Mouse (Mus musculus) spleen, postnatal 14 days (tissue): ENCODE measurements around the gene Ppp1r11.

ENCODE experiments used
- DNase-seq, 2 experiments: peaks; one replicate each; pipeline ENCODE4 v3.0.0; 2021 to 2022; ENCODE audit warnings: low spot score in 2 of 2

Gene Ppp1r11

DNA sequence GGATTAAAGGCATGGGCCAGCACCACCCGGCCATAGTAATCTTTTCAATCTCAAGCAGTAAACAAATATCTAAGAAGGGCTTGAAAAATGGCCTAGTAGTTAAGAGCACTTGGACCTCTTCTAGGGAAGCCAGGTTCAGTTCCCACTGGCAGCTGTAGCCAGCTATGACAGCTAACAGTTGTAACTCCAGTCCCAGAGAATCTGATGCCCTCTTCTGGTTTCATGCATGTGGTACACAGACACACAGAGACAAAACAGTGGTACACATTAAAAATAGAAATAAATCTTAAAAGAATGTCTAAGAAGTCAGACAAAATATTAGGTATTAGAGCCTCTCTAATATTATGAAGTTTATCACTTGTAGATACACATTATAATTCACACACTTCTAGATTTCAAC lies 9.6 kb upstream of the Ppp1r11 start:
- DNase-seq, result no peak

DNA sequence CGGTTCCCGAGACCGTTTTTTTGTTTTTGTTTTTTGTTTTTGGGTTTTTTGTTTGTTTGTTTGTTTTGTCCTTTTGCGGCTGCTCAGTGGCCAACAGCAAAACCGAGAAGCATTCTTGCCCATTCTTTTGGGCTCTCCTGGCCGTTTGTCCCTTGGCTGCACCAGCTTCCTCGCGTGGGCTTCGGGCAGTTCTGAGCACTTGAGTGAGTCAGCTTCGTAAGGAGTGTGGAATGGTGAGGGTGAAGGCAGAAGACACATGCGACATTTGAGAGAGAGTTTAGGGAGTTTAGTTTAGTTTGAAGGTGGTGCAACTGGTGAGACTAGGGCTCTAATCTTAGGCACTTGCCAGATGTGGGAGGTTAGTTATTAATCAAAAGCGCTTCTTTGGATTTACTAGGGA lies 7.3 kb upstream of the Ppp1r11 start:
- no peak for DNase-seq

DNA sequence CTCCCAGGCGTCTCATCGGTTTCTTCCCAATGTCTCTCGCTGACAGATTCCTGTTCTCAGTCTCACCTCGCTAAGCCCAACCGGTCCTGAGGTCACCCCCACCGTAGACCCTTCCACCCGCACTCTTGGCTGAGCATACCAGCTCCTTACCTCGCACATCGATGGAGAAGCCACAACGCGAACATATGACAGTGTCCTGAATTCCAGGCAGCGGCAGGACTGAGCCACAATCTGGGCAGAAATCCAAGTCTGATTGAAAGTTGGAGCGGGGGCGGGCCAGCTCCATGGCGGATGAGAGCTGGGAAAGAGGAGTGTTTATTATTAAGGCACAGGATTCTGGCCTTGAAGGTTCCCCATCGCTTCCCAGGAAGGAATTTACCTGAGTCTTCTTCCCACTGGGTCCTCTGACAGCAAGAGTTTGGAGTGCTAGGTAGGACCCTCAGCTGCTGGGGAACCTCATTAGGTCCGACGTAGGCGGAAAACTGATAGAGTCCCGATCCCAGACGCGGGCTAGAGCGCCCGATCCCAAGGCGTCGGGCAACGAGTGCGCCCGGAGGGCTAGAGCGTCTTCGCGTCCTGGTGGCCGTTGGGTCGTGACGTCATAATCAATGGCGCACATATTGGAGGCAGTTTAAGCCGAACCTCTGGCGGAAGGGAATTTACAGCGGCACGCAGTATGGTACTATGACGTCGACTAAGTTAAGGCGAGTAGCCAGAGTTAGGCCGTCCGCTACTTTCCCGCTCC lies 6.6 kb upstream of the Ppp1r11 start, which contains the start of the genes Znrd1 and Znrd1as:
Znrd1 (minus strand) TSS at position 561 of the 745 bp plus-strand sequence.
Znrd1as (plus strand) TSS at position 594 of the 745 bp plus-strand sequence.
- DNase-seq, result peak; percentile 72 to 83

DNA sequence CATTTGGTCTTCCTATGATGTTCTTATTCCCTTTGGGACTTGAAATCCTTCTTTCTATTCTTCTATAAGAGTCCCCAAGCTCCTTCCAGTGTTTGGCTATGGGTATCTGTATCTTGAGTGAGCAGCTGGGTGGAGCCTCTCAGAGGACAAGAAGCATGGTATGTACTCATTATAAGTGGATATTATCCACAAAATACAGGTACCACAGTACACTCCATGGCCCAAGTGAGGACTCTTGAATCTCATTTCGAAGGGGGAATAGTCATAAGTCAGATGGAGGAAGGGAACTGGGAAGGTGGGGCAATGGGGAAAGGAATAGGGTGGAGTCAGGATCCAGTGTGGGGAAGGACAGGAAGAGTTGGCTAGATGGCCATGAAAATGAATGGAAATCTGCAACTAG lies 1.5 kb upstream of the Ppp1r11 start:
- no peak for DNase-seq

DNA sequence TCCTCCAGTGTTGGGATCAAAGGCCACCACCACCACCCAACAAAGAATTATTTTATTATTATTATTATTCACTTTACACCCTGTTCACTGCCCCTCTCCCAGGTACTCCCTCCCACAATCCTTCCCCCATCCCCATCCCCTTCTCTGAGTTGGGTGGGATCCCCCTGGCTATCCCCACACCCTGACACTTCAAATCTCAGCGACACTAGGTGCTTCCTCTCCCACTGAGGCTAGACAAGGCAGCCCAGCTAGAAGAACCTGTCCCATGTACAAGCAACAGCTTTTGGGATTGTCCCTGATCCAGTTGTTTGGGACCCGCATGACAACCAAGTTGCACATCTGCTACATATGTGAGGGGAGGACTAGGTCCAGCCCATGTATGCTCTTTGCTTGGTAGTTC lies 1.1 kb upstream of the Ppp1r11 start:
- no peak for DNase-seq

DNA sequence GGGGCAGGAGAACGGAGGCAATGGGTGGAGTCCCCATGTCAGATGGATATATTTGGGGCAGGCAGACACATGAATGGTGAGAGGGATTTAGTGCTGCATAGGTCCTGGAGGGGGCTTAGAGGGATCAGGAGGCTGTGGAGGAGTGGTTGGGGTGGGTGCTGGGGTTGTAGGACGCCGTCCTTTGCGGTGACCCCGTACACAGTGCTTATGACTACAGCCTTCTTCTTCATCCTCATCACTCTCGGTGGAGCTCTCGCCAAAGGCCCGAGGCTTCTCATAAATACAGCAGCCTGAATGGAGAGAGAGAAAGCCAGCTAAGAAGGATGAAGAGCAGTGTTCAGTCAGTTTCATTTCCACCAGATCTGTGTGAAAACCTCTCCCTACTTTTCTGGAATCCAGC lies 2.3 kb downstream of the Ppp1r11 start:
- DNase-seq, result no peak

DNA sequence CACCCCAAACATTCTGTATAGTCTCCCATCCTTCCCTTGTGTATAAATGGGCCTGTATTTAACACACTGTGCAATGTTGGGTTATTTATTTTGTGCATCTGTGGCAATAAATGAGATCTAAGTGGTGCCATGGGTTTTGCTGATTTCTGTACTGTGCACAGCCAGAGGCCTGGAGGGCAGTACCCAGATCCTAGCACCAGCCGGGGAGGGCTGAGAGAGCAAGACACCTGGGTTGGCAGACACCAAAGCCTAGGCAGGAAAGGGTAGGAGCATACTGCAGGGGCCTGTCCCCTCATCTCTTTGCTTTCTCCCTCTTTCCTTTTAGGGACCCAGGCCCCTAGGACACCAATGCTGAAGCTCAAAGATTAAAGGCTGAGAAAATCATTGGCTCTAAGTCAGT lies 3.3 kb downstream of the Ppp1r11 start:
- DNase-seq, result no peak

DNA sequence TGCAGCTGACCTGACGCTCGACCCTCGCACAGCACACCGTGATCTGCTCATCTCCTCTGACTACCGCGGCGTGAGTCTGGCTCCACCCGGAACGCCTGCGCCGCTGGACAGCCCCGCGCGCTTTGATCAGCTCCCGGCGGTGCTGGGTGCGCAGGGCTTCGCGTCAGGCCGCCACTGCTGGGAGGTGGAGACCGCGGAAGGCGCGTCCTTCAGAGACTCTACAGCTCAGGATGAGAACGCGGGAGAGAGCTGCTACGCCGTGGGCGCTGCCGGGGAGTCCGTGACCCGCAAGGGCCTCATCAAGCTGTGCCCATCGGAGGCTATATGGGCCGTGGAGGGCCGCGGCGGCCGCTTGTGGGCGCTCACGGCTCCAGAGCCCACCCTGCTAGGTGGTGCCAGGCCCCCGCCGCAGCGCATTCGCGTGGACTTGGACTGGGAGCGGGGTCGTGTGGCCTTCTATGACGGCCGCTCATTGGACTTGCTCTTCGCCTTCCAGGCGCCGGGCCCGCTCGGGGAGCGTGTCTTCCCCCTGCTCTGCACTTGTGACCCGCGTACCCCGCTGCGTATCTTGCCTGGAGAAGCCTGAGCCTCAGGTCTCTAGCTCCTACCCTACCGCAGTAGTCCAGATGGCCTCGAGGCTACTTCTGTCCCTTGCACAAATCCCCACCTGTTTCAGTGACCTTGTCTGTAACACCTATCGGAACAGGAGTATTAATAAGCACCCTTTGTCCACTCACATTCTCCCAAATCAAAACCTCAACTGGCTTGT lies 4.3 kb downstream of the Ppp1r11 start:
- no peak for DNase-seq

DNA sequence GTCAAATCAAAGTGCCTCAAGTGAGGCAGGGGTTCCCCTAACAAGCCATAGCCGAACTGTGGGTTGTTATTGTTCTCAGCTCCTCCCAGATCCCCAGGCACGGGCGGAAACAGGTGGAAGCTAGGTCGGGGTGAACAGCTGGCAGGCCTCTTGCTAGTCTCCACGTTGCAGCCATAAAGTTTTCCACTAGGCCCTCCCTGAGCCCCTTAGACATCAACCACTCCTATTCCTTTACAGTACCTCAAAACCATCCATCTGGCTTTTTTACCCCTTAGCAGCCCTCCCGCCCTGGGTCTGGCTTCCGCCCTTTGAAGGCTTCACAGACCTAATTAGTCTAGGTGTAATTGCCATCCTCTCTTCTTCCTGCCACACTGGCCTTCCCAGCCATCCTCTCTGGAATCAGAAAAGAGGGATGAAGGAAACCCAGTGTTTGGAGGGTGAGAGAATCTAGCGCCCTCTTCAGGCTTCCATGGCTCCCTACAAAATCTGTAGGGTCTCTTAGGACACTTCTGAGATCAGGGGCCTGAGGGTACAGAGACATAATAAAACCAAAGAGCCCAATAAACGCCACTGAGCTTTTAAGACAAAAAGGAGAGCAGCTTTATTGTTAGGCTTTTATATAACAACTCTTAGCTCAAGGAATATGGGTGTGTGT lies 7.3 kb downstream of the Ppp1r11 start:
- DNase-seq, result no peak

DNA sequence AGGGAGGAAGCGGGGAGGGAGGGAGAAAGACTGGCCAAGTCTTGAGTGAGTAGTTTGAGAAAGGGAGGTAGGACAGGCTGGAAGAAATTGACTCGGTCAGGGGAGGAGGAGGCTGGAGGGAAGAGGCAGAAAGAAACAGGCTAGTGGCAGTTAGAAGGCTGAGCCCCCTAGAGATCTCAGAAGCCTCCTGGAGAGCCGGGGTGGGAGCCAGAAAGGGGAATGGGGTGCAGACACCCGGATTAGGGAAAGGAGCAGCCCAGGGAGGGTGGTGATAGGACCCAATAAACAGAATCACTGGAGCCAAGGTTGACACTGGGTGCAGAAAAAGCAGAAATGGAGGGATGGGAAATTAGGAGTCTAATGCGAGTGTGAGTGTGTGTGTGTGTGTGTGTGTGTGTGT lies 7.8 kb downstream of the Ppp1r11 start:
- no peak for DNase-seq

DNA sequence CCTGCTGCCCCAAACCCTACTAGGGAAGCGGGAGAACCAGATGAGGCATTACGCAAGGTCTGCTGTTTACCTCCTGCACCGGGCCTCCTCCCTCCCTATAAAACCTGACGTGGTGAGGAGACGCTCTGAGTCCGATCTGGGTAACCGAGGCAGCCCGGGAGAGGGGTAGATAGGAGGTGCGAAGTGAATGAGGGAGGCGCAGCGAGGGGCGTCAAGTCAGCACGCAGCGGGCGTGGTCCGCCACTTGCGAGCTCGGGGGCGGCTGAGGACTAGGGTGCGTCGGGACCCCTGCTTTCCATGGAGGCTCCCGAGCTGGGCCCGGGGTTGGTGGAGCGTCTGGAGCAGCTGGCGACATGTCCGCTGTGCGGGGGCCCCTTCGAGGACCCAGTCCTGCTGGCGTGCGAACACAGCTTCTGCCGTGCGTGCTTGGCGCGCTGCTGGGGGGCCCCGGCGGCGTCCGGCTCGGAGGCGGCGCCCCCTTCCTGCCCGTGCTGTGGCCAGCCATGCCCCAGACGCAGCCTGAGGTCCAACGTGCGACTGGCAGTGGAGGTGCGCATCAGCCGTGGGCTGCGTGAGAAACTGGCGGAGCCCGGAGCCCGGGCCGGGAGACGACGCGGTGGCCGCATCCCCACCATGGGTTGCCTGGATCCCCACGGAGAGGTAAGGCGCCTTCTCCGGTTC lies 8.6 kb downstream of the Ppp1r11 start, which contains the start of gene Rnf39:
Rnf39 (plus strand) TSS at position 128 of the 681 bp plus-strand sequence.
- DNase-seq, result no peak

DNA sequence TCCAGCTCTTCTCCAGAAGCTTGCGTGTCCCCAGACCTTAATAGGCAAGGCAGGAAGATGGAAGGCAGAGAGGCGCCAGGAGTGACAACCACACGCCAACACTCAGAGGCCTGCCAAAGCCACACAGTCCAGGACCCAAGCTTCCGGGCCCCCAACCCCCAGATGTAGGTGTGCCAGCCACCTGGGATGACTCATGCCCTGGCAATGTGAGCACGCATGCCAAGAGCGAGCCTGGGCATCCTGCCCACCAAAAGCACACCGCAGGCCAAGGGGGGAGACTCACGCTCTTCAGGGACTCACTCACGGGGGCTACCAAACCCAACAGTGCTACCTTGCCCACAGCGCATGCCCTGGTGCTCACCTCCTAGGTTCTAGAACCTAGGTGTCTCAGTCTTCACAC lies 9.2 kb downstream of the Ppp1r11 start:
- no peak for DNase-seq

DNA sequence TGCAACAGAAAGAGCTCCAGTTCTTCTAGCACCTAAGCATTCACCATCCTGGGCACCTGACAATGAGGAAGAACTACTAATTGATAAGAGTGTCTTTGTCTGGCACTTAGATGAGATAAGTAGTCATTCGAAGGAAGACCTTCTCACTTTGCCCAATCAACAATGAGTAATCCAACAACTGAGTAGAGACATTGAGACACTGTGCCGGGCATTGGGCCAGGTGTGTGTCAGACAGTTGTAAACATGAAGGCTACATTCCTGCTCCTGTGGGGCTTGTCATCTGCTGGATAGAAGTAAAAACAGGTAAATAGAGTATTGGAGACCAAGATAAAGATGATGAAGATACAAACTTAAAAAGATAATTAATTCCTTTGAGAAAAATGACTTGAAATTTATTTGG lies 13.5 kb downstream of the Ppp1r11 start:
- DNase-seq, result no peak

DNA sequence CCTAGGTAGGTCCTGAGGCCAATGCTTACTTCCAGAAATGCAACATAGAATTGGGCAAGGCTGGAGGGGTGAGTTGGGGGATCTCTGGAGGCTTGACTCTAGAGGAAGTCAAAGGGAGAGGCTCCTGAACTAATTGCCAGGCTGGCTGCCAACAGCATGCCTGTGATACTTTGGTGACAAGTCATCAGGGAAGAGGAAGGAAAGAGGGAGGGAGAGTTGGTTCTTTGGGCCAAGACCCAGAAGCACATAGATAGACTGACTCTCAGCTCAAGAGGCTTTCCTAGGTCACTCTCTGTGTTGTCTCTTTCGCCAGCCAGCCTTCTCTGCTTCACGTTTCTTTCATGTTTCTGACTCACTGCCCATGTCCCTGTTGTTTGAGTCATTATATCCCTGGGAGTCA lies 19.7 kb downstream of the Ppp1r11 start:
- no peak for DNase-seq

DNA sequence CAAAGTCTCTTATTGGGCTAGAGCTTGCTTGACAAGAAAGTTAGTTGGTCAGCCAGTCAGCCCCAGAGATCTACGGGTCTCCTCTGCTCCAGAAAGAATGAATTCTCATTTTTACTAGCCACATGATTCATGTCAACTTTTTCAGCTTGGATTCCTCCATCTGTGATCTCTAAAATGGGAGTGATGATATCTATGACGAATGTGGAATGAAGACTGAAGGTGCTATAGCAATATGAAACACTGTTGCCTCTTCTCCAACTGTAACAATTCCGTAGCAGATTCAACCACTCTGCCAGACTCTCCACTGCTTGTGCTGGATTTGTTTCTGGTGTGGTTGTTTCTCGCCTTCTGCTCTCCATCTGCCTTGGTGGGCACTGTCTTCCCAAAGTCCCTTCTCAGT lies 20.4 kb downstream of the Ppp1r11 start:
- DNase-seq, result no peak

DNA sequence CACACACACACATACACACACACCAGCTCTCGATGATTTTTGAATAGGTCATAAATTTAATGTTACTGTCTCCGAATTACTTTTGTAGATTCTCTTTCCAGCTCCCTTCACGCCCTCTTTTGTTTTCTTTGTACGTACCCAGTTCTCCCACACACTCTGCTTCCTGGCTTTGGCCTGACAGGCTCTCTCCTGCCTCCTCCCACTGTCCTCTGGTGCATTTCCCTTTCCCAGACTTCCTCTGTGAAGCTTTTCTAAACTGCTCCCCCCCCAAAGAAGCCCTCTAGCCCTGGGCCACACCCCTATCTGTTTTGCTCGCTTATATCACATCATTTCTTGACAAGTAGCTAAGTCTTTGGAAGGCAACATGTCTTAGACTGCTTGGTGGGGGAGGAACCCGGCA lies 21.3 kb downstream of the Ppp1r11 start:
- no peak for DNase-seq

DNA sequence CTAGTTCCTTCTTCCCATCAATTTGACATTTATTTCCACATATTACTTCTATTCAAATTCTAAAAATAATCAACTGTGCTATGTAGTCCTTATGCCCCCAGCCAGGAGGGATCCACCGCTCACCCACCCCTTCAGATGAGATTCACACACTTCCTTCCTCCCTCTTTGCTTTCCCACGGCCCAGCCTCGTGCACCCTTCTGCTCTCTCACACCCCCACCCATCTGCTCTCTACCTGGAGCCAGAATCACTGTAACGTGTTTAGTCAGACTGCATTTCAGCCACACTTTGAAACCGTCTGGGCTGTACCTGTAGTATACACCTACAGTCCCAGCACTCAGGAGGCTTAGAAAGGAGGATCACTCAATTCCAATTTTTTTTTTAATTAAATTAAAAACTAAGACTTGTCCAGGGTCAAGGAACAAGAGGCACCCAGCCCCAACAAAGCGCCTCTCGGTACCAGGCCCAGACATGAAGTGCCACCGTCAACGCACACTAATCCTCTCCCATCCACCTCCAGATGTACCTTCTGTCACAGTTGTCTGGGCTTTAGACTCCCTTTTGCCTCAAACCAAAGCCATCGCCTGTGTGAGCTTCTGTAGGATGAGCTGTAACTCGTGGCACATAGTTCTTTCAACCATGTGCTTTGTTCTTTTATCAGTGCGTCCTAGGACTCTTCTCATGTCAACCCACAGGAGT lies 22.2 kb downstream of the Ppp1r11 start:
- DNase-seq, result no peak

DNA sequence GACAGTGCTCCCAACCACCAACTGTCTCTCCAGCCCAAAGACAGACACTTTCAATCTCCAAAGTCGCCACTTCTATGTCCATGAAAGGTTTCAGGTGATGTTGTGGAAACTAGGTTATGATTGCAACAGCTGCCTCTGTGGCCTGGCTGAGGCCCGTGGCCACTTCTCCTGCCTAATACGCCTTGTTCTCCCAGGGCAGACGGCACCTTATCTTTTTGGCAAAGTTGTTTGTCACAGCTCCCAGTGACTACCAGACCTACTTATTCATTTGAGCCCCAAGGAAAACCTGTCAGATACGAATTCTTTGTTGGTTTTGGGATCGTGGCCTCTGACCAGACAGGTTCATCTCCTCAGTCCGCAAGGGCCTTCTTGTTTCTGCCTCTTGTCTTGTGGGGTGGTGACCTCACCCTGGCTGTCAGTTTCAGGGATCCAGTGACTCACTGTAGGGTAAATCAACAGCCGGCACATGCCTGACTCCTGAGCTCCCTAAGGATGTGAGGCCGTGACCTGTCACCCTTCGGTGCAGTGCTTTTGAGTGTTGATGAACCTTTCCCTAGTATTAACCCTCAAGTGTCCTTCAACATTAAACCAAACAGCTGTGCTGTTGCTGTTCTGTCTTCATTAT lies 23.9 kb downstream of the Ppp1r11 start:
- DNase-seq, result no peak

DNA sequence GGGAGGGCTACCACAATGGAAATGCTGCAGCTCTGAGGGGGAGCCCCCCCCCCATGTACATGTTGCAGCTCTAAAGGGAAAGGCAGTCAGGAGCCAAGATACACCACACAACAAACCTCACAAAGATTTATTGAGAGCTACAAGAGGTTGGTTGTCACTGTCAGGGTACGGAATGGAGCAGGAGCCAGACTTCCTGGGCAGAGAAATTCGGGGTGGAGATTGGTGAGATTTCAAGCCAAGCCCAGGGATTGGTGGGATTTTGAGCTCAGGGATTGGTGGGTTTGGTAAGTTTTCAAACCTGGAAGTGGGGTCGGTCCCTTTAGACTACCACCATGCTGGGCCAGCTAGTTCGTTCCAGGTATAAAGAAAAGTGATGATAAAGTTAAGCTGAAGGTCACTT lies 28.1 kb downstream of the Ppp1r11 start:
- no peak for DNase-seq

DNA sequence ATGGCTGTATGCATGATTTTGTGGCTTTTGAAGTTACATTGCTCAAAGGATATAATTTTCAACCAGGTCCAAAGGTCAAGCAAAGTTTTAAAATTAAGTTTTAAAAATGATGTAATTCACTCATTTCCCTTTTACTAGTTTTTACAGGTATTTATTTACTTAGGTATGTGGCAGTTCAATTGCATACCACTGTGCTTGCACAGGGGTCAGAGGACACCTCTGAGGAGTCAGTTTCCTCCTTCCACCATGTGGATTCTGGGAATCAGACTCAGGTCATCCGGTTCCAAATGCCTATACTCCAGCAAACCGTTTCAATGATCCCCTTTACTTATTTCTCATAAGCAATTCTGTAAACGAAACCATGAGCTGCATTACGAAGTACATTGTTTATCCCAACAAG lies 28.8 kb downstream of the Ppp1r11 start:
- DNase-seq, result no peak

DNA sequence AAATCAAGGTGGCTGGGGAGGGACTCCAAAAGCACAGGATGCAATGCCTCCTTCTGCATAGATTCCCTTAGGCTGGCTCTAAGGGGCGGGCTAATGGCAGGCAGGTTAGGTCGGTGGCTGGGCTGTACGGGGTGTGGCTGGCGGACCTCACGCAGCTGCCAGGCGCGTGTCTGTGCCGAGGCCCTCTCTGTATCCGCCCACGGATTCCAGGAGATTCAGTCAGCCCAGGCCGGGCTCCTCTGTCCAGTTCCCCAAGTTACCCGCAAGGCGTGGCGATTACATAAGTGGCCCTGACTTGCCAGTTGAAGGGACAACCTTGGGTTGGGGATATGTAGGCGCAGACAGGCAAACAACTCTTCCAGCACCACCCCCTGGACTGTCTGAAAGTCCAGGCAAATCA lies 31.3 kb downstream of the Ppp1r11 start:
- no peak for DNase-seq
